Mouse (Mus musculus) lung, embryonic 16.5 days (tissue): ENCODE results near the gene Ppm1h. TPM values are rescaled to one million over a fixed set of nuclear protein-coding genes. Genes with fewer than 3 reads are reported as not detected.

ENCODE experiments used
- ATAC-seq: fragments of 200-750 bp; cut with Nextera tagmentation; 2 replicates; pipeline ENCODE4 v1.8.0; 2017; ENCODE audit warnings: low read depth, mild to moderate bottlenecking, moderate library complexity
- H3K27ac ChIP-seq: fragments of 300-500 bp; sonication (generic); 2 replicates; pipeline ENCODE4 v1.5.1; 2014; ENCODE audit warnings: mild to moderate bottlenecking, control low read depth, low read length
- H3K27me3 ChIP-seq: fragments of 300-500 bp; sonication (generic); 2 replicates; pipeline ENCODE4 v1.6.1; 2014; ENCODE audit warnings: low read depth, low read length, mixed read lengths; ENCODE audit not compliant: control insufficient read depth, insufficient read depth
- H3K36me3 ChIP-seq: fragments of 300-500 bp; sonication (generic); 2 replicates; pipeline ENCODE4 v1.6.1; 2014; ENCODE audit warnings: low read length; ENCODE audit not compliant: control insufficient read depth, insufficient read depth
- H3K4me1 ChIP-seq: fragments of 300-500 bp; sonication (generic); replicated peaks from 2 replicates; pipeline ENCODE4 v1.6.1; 2014; ENCODE audit warnings: low read length, mixed read lengths; ENCODE audit not compliant: control insufficient read depth, insufficient read depth
- H3K4me2 ChIP-seq: fragments of 300-500 bp; sonication (generic); 2 replicates; pipeline ENCODE4 v1.6.1; 2014; ENCODE audit warnings: low read depth, low read length, control low read depth
- H3K4me3 ChIP-seq: fragments of 300-500 bp; sonication (generic); 2 replicates; pipeline ENCODE4 v1.5.1; 2014; ENCODE audit warnings: mild to moderate bottlenecking, low read length, control low read depth
- H3K9ac ChIP-seq: fragments of 300-500 bp; sonication (generic); 2 replicates; pipeline ENCODE4 v1.6.1; 2014; ENCODE audit warnings: low read length, control low read depth
- H3K9me3 ChIP-seq: fragments of 300-500 bp; sonication (generic); 2 replicates; pipeline ENCODE4 v1.6.1; 2016; ENCODE audit warnings: low read length; ENCODE audit not compliant: control insufficient read depth
- WGBS: fragments of 180-500 bp; shearing (Covaris S2); extraction: QIAGEN DNeasy Blood & Tissue Kit; methylation state at CpG from one replicate; pipeline ENCODE4 v1.1.7; 2014; 5-methylcytosine and 5-hydroxymethylcytosine counted together
- polyA plus RNA-seq: library from polyadenylated mRNA; unstranded; fragments of >200 nt; fragmentation: Nextera tagmentation; extraction: Ambion mirVana; gene quantifications from 2 replicates; pipeline ENCODE4 v1.2.1, GENCODE M21; 2015

The Ppm1h gene
- polyA plus RNA-seq, 1 experiment from 2014 or later: 7.3 TPM

GRCm38 (mm10) chr10:122768204-122768892 is 89.8 kb downstream of the Ppm1h start:
- H3K4me3 ChIP-seq: no peak overlapping the region
- no peak overlapping the region for H3K4me2 ChIP-seq
- WGBS: 54% methylated on average over 13 of the region's 13 CpGs
- no peak overlapping the region for H3K9ac ChIP-seq
- H3K27ac ChIP-seq: no peak overlapping the region
- no peaks in the 10 kb centered on the region; the same call in 1 of the 2 replicates for H3K27me3 ChIP-seq
- H3K9me3 ChIP-seq: no peaks in the 10 kb centered on the region
- peaks cover 20% of the 10 kb centered on the region for H3K4me1 ChIP-seq
- ATAC-seq: no peak
- H3K36me3 ChIP-seq: no peaks in the 10 kb centered on the region

GRCm38 (mm10) chr10:122768893-122769341 is 90.4 kb downstream of the Ppm1h start:
- Histone ChIP-seq H3K27ac (no peak overlapping the region), H3K9ac (no peak overlapping the region), H3K4me3 (no peak overlapping the region), H3K4me2 (no peak overlapping the region), H3K9me3 (no peaks in the 10 kb centered on the region), H3K4me1 (peaks cover 20% of the 10 kb centered on the region), H3K36me3 (no peaks in the 10 kb centered on the region), H3K27me3 (no peaks in the 10 kb centered on the region; the same call in 1 of the 2 replicates)
- no peak for ATAC-seq
- 54% methylated on average over 6 of the region's 6 CpGs for WGBS

GRCm38 (mm10) chr10:122770337-122770736 is 91.8 kb downstream of the Ppm1h start:
- Histone ChIP-seq H3K4me3 (no peak overlapping the region), H3K4me2 (no peak overlapping the region), H3K9me3 (no peaks in the 10 kb centered on the region), H3K4me1 (peaks cover 14% of the 10 kb centered on the region), H3K27me3 (no peaks in the 10 kb centered on the region; the same call in 1 of the 2 replicates), H3K36me3 (no peaks in the 10 kb centered on the region), H3K27ac (no peak overlapping the region), H3K9ac (no peak overlapping the region)
- WGBS: 40% methylated on average over 7 of the region's 7 CpGs
- ATAC-seq: no peak

DNA sequence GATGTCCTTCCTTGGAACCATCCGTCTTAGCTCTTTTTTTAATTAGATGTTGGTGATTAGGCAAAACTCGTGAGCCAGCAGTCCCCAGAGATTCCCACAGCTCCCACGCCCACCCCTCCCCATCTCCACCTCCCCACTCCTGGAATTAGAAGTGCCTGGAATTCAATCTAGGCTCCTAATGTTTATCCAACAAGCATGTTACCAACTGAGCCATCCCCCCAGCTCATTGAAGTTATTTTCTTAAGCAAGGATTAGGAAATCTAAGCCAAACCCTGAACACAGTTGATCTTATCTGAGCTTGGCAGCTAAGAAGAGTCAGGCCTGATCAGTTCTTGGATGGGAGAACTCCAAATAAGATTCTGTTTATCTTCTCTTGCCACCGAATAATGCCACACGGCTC is 92.4 kb downstream of the Ppm1h start:
- no peak overlapping the region for H3K9ac ChIP-seq
- no peak overlapping the region for H3K4me2 ChIP-seq
- H3K27ac ChIP-seq: no peak overlapping the region
- peaks cover 12% of the 10 kb centered on the region for H3K4me1 ChIP-seq
- ATAC-seq: no peak
- no peak overlapping the region for H3K4me3 ChIP-seq
- H3K9me3 ChIP-seq: no peaks in the 10 kb centered on the region
- no peaks in the 10 kb centered on the region for H3K36me3 ChIP-seq
- 41% methylated on average over 5 of the region's 5 CpGs for WGBS
- H3K27me3 ChIP-seq: no peaks in the 10 kb centered on the region; the same call in 1 of the 2 replicates

- Histone ChIP-seq H3K4me3 (no peak overlapping the region), H3K4me1 (peaks cover 10% of the 10 kb centered on the region), H3K36me3 (no peaks in the 10 kb centered on the region), H3K27ac (no peak overlapping the region), H3K27me3 (no peaks in the 10 kb centered on the region), H3K9me3 (no peaks in the 10 kb centered on the region), H3K9ac (no peak overlapping the region), H3K4me2 (no peak overlapping the region)
- 85% methylated on average over 7 of the region's 7 CpGs for WGBS
- ATAC-seq: no peak
Measured at GRCm38 (mm10) chr10:122774169-122774568, 95.6 kb downstream of the Ppm1h start.

- 0 out of 2 replicates have a peak, but pooled peaks cover 2% of the 10 kb centered on the region for H3K4me1 ChIP-seq
- no peak overlapping the region for H3K9ac ChIP-seq
- H3K4me2 ChIP-seq: no peak overlapping the region
- H3K27me3 ChIP-seq: no peaks in the 10 kb centered on the region
- H3K27ac ChIP-seq: no peak overlapping the region
- no peak for ATAC-seq
- no peaks in the 10 kb centered on the region for H3K36me3 ChIP-seq
- 62% methylated on average over 3 of the region's 3 CpGs for WGBS
- no peak overlapping the region for H3K4me3 ChIP-seq
- H3K9me3 ChIP-seq: no peaks in the 10 kb centered on the region
Measured at GRCm38 (mm10) chr10:122777436-122777835, 98.9 kb downstream of the Ppm1h start.

- no peak for ATAC-seq
- Histone ChIP-seq H3K27ac (no peak overlapping the region), H3K4me1 (peaks cover 7% of the 10 kb centered on the region), H3K9me3 (no peaks in the 10 kb centered on the region), H3K36me3 (no peaks in the 10 kb centered on the region), H3K4me2 (no peak overlapping the region), H3K27me3 (no peaks in the 10 kb centered on the region), H3K4me3 (no peak overlapping the region), H3K9ac (no peak overlapping the region)
- WGBS: 72% methylated on average over 3 of the region's 3 CpGs
Measured at GRCm38 (mm10) chr10:122777939-122778655, 99.5 kb downstream of the Ppm1h start.

- peaks cover 8% of the 10 kb centered on the region for H3K4me1 ChIP-seq
- no peak overlapping the region for H3K4me3 ChIP-seq
- H3K9ac ChIP-seq: no peak overlapping the region
- H3K27ac ChIP-seq: no peak overlapping the region
- H3K27me3 ChIP-seq: no peaks in the 10 kb centered on the region
- WGBS: 53% methylated on average over 12 of the region's 12 CpGs
- ATAC-seq: no peak
- no peaks in the 10 kb centered on the region for H3K9me3 ChIP-seq
- no peak overlapping the region for H3K4me2 ChIP-seq
- H3K36me3 ChIP-seq: no peaks in the 10 kb centered on the region
Measured at GRCm38 (mm10) chr10:122779351-122779750, 100.8 kb downstream of the Ppm1h start.

- H3K27ac ChIP-seq: peak overlapping the region; percentile 51; the same call in 1 of the 2 replicates
Measured at GRCm38 (mm10) chr10:122782755-122783154, 104.2 kb downstream of the Ppm1h start.

More at GRCm38 (mm10) chr10:122782755-122783154, 104.2 kb downstream of the Ppm1h start:
- Histone ChIP-seq H3K4me1 (peaks cover 8% of the 10 kb centered on the region), H3K9ac (no peak overlapping the region), H3K4me2 (no peak overlapping the region), H3K36me3 (no peaks in the 10 kb centered on the region), H3K27me3 (no peaks in the 10 kb centered on the region), H3K9me3 (no peaks in the 10 kb centered on the region), H3K4me3 (no peak overlapping the region)
- 4% methylated on average over 3 of the region's 4 CpGs for WGBS
- peak; percentile 98 for ATAC-seq
